Mouse (Mus musculus): Measurements from ENCODE around the gene Foxred2.

- TF ChIP-seq CTCF (IDR thresholded peaks at IDR 0.05; ENCODE audit: low read depth, low read length) (no peak), POLR2A (IDR thresholded peaks at IDR 0.05; ENCODE audit: insufficient read depth, low read length) (peak; percentile 38), EP300 (IDR thresholded peaks at IDR 0.05; ENCODE audit: insufficient read depth, low read depth, low read length) (0 out of 2 replicates have a peak, but pooled peaks have one; percentile 7)
Observed at GRCm38 (mm10) chr15:77956404-77956901, at the start of gene Foxred2.

All from ES-Bruce4 (cell line).